Mouse (Mus musculus) heart, adult 9 months (tissue): Measurements from ENCODE around the gene Gpha2.

Source experiments
- DNase-seq, 2 experiments: peaks; one replicate each; pipeline ENCODE4 v3.0.0; 2022; ENCODE audit warnings: low spot score in 2 of 2

Gpha2 gene

DNA sequence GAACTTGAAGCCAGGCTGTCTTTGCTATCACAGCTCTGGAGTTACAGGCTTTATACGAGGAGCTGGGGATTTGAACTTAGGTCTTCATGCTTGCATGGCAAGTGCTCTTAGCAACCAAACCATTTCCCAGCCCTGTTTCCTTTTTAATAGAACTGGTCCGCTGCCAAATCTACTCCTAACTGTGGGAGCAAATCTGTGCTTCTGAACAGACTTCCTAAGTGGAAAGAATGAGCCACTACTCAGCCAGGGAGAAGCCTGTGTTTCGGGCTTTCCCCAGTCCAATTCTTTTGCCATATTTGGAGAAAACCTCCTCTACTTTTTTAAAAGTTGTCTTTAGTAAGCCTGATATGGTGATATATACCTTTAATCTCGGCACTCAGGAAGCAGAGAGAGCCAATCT, 46.6 kb downstream of the Gpha2 start:
- DNase-seq, result peak; percentile 69 to 77

DNA sequence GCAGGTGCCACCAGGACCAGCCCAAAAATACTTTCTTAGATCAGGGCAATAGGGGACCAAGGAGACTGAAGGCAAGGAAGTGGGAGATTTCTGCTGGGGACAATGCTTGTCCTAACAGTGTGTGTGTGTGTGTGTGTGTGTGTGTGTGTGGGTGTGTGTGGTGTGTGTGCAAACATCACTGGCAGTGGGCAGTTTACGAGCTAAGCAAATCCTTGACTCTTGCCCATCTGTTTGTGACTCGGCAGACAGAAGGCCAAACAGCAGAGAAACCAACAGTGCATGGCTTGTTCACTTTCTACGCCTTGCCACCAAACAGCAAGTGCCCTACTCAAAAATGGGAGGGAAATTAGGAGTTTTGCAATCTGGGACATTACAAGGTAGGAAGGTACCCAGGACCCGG, 47.4 kb downstream of the Gpha2 start:
- DNase-seq, result no peak

DNA sequence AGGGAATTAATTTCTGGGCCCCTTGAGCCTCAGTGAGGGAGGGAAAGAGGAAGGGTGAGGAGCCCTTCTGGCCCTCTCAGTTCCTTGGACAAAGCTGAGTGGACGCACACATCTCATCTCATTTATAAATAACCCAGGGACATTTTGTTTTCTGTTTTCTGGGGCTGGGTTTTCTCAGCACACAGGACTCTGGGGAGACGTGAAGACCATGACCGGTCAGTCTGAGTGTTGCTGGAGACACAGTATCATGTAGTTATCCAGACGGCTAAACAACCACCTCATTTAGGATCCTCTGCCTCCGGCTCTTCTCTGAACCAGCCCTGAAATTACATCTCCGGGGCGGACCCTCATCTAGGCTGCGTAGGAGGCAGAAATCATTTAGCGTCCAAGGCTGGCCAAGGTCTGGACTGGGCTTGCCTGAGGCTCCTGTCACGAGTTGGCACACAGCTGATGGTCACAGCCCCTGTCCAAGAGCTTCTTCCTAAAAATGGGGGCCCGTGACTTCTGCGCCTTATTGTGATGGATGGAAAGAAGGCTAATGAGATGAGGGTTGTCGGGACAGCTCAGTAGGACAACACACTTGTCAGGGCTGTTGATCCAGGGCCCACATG, 47.9 kb downstream of the Gpha2 start:
- DNase-seq, result peak in 1 of 2 experiments; percentile 49

DNA sequence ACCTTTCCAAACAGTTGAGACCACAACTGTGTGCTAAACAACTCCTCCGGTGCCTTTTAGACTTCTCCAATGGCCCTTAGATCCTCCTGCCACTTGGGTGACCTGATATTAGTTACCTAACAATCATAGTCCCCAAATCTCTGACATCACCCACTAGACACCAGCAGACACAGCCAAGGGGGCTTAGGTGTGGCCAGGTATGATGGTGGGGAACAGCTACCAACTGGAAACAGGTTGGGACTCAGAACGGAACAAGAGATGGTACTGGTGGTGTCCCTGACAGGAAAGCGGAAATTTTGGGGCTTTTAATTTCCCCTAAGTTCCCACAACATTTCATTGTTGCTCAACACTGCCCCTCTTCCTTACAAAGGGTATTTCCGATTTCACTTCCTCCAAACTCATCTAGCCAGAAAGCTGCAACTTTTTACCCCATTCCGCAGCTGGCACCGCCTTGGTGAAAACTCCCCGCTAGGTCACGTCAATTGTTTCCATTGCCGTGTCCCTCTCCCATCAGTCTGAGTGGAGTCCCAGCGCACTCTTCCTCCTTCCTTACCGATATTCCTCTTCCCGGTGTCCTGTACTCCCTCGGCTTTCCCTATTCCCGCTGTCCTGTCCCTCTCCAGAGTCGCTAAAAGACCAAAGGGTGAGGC, 49.7 kb downstream of the Gpha2 start:
- DNase-seq, result peak; percentile 60 to 78

DNA sequence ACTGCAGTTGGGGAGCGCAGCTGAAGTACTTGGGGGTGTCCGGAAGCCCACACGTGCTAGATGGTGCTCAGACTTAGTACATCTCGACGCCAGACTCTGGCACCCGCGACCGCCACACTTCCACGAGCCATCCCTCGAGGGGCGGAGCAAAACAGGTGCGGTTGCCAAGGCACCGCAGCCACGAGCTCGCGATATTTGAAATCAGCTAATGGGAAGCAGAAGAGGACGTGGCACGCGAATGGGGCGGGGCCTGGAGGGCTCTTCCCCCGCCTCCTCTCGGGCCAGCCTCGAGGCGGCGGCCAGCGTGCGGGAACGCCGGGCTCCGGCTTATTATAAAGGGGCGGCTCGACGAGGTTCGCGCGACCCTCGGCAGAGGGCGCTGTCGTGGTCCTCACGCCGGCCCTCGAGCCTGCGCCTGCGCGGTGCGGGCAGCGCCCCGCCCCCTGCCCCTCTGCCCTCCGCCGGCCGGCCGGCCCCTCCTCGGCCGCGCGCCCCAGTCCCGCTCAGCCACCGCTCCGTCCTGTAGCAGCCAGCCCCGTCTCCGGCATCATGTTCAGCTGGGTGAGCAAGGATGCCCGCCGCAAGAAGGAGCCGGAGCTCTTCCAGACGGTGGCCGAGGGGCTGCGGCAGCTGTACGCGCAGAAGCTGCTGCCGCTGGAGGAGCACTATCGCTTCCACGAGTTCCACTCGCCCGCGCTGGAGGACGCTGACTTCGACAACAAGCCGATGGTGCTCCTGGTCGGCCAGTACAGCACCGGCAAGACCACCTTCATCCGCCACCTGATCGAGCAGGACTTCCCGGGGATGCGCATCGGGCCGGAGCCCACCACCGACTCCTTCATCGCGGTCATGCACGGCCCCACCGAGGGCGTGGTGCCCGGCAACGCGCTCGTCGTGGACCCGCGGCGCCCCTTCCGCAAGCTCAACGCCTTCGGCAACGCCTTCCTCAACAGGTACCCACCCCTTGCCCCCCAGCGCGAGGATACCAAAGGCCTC, 50.5 kb downstream of the Gpha2 start, which contains the start of gene Ehd1:
Gene Ehd1 (plus strand): TSS at position 300 of the 996 bp plus-strand sequence.
- DNase-seq, result peak; percentile 97 to 99
